Mouse (Mus musculus) granulocyte monocyte progenitor cell, adult 5-6 weeks (primary cell): ENCODE data around the gene Tcf7l1. TPM values are rescaled to one million over a fixed set of nuclear protein-coding genes. Genes with fewer than 3 reads are reported as not detected.

Source experiments
- ATAC-seq: replicated peaks from 2 replicates; pipeline ENCODE4 v1.8.0; 2016; ENCODE audit warnings: mild to moderate bottlenecking, moderate TSS enrichment, inconsistent platforms; ENCODE audit not compliant: poor library complexity, severe bottlenecking
- total RNA-seq, 2 experiments: library from RNA; stranded (forward) in 1 of 2; stranded (reverse) in 1 of 2; fragments of 200-712, 200-1000 nt in 1 of 2; fragments of >200 nt in 1 of 2; fragmentation: Nextera tagmentation in 1 of 2; gene quantifications; 2 replicates each; pipeline ENCODE4 v1.2.3; 2014 to 2017

The Tcf7l1 gene
- total RNA-seq, 2 experiments from 2014 or later = not detected

- peak; percentile 26 for ATAC-seq
Observed at GRCm38 (mm10) chr6:72787948-72788891, 834 bp downstream of the Tcf7l1 start.

- no peak for ATAC-seq
Observed at GRCm38 (mm10) chr6:72787322-72787947, 1.6 kb downstream of the Tcf7l1 start.

- no peak for ATAC-seq
Observed at GRCm38 (mm10) chr6:72783780-72784179, 5.3 kb downstream of the Tcf7l1 start.

- ATAC-seq = no peak
Observed at GRCm38 (mm10) chr6:72778779-72779776, 10.0 kb downstream of the Tcf7l1 start.

- ATAC-seq = no peak
Observed at GRCm38 (mm10) chr6:72777212-72777611, 11.8 kb downstream of the Tcf7l1 start.

- ATAC-seq = no peak
Observed at GRCm38 (mm10) chr6:72774275-72774674, 14.8 kb downstream of the Tcf7l1 start.

GRCm38 (mm10) chr6:72769915-72770776, 18.9 kb downstream of the Tcf7l1 start:
- ATAC-seq = no peak

- ATAC-seq = no peak
Observed at GRCm38 (mm10) chr6:72769343-72769742, 19.7 kb downstream of the Tcf7l1 start.

- ATAC-seq = no peak
Observed at GRCm38 (mm10) chr6:72768804-72769203, 20.2 kb downstream of the Tcf7l1 start.

GRCm38 (mm10) chr6:72768097-72768496, 21.0 kb downstream of the Tcf7l1 start:
- ATAC-seq = no peak

- ATAC-seq = no peak
Observed at GRCm38 (mm10) chr6:72763616-72764015, 25.4 kb downstream of the Tcf7l1 start.

- no peak for ATAC-seq
Observed at GRCm38 (mm10) chr6:72761645-72762044, 27.4 kb downstream of the Tcf7l1 start.

- ATAC-seq = peak; percentile 44; the same call in 1 of the 2 replicates
Observed at GRCm38 (mm10) chr6:72758239-72759017, 30.6 kb downstream of the Tcf7l1 start.

GRCm38 (mm10) chr6:72755267-72755889, 33.7 kb downstream of the Tcf7l1 start:
- ATAC-seq = no peak

GRCm38 (mm10) chr6:72754215-72754614, 34.8 kb downstream of the Tcf7l1 start:
- ATAC-seq = no peak

- no peak for ATAC-seq
Observed at GRCm38 (mm10) chr6:72753782-72754181, 35.3 kb downstream of the Tcf7l1 start.

- ATAC-seq = peak; percentile 60
Observed at GRCm38 (mm10) chr6:72752824-72753223, 36.2 kb downstream of the Tcf7l1 start.

- no peak; the same call in 1 of the 2 replicates for ATAC-seq
Observed at GRCm38 (mm10) chr6:72751210-72751609, 37.8 kb downstream of the Tcf7l1 start.
